Mouse (Mus musculus) limb, embryonic 12.5 days (tissue): Measurements from ENCODE around the gene Vwa3b. TPM values are rescaled to one million over a fixed set of nuclear protein-coding genes. Genes with fewer than 3 reads are reported as not detected.
A peak's percentile ranks its signal among the peaks of the same experiment; 100 is the strongest.

ENCODE experiments used
- ATAC-seq: fragments of 200-750 bp; cut with Nextera tagmentation; 2 replicates; pipeline ENCODE4 v1.8.0; 2017; ENCODE audit warnings: low read depth, moderate TSS enrichment; ENCODE audit not compliant: insufficient number of reproducible peaks, insufficient read depth, low FRiP score, low TSS enrichment
- H3K27ac ChIP-seq: fragments of 300-500 bp; sonication (generic); 2 replicates; pipeline ENCODE4 v1.5.1; 2016; ENCODE audit warnings: mild to moderate bottlenecking, moderate library complexity
- H3K27me3 ChIP-seq: fragments of 300-500 bp; sonication (generic); 2 replicates; pipeline ENCODE4 v1.6.1; 2016; ENCODE audit warnings: mild to moderate bottlenecking, moderate library complexity
- H3K36me3 ChIP-seq: fragments of 300-500 bp; sonication (generic); 2 replicates; pipeline ENCODE4 v1.6.1; 2016; ENCODE audit warnings: mild to moderate bottlenecking, moderate library complexity
- H3K4me1 ChIP-seq: fragments of 300-500 bp; sonication (generic); replicated peaks from 2 replicates; pipeline ENCODE4 v1.6.1; 2016
- H3K4me2 ChIP-seq: fragments of 300-500 bp; sonication (generic); 2 replicates; pipeline ENCODE4 v1.6.1; 2016; ENCODE audit warnings: mild to moderate bottlenecking, moderate library complexity
- H3K4me3 ChIP-seq: fragments of 300-500 bp; sonication (generic); replicated peaks from 2 replicates; pipeline ENCODE4 v1.5.1; 2016; ENCODE audit warnings: mild to moderate bottlenecking
- H3K9ac ChIP-seq: fragments of 300-500 bp; sonication (generic); replicated peaks from 2 replicates; pipeline ENCODE4 v1.6.1; 2016; ENCODE audit warnings: mild to moderate bottlenecking, moderate library complexity
- H3K9me3 ChIP-seq: fragments of 300-500 bp; sonication (generic); 2 replicates; pipeline ENCODE4 v1.6.1; 2016; ENCODE audit warnings: mild to moderate bottlenecking, moderate library complexity
- WGBS: fragments of 180-500 bp; shearing (Covaris S2); methylation state at CpG from one replicate; pipeline ENCODE4 v1.1.7; 2016; 5-methylcytosine and 5-hydroxymethylcytosine counted together
- polyA plus RNA-seq: library from polyadenylated mRNA; unstranded; fragments of >200 nt; fragmentation: Nextera tagmentation; extraction: Ambion mirVana; gene quantifications from 2 replicates; pipeline ENCODE4 v1.2.1, GENCODE M21; 2016

Vwa3b gene
- polyA plus RNA-seq, 1 experiment from 2014 or later = 1.3 TPM

DNA sequence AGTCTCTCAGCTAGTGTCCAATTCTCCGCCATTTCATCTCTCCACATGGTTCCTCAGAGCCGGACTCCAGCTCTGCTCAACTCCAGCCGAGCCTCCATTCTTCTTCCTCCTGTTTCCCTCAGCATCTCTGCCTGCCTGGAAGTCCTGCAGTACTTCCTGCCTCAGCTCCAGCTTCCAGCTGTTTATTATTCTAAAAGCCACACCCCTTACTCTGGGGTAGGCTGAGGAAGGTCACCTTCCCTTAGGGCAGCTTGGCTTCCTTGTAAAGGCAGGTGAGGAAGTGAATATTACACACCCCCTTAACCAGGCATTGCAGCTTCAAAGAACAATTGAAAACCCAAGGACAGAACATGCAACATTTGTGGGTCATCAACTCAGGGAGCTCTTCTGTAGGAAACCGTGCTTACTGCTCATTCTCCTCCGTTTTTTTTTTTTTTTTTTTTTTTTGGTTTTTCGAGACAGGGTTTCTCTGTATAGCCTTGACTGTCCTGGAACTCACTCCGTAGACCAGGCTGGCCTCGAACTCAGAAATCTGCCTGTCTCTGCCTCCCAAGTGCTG is 103.7 kb downstream of the Vwa3b start:
- Histone ChIP-seq H3K4me3 (no peak overlapping the region), H3K36me3 (no peaks in the 10 kb centered on the region), H3K9me3 (no peaks in the 10 kb centered on the region), H3K4me1 (no peaks in the 10 kb centered on the region), H3K27me3 (no peaks in the 10 kb centered on the region), H3K27ac (no peak overlapping the region), H3K9ac (no peak overlapping the region), H3K4me2 (no peak overlapping the region)
- no peak for ATAC-seq
- 84% methylated on average over 7 of the region's 8 CpGs for WGBS

GRCm38 (mm10) chr1:37131146-37131545 is 104.8 kb downstream of the Vwa3b start:
- no peak overlapping the region for H3K27ac ChIP-seq

DNA sequence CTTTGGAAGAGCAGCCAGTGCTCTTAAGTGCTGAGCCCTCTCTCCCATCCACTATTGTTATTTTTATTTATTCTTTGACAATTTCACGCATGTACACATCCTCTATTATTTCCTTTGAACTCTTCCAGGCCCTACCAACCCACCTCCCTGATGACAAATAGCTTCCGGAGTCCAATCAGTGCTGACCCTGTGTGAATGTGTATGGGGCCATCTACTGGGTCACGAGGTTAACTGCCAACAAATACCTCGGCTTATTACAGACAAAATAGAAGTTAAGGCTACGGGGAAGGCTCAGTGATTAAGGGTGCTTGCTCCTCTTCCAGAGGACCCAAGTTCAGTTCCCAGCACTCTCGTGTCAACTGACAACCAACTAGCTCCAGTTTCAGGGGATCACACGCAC is 106.0 kb downstream of the Vwa3b start:
- Histone ChIP-seq H3K9ac (no peak overlapping the region), H3K27me3 (no peaks in the 10 kb centered on the region), H3K4me1 (no peaks in the 10 kb centered on the region), H3K4me2 (no peak overlapping the region), H3K36me3 (no peaks in the 10 kb centered on the region), H3K27ac (no peak overlapping the region), H3K9me3 (no peaks in the 10 kb centered on the region), H3K4me3 (no peak overlapping the region)
- ATAC-seq = no peak
- WGBS = 58% methylated on average over 7 of the region's 7 CpGs

More at GRCm38 (mm10) chr1:37131146-37131545, 104.8 kb downstream of the Vwa3b start:
- Histone ChIP-seq H3K4me3 (no peak overlapping the region), H3K9me3 (no peaks in the 10 kb centered on the region), H3K4me2 (no peak overlapping the region), H3K27me3 (no peaks in the 10 kb centered on the region), H3K9ac (no peak overlapping the region), H3K36me3 (no peaks in the 10 kb centered on the region), H3K4me1 (no peaks in the 10 kb centered on the region)
- ATAC-seq = no peak

GRCm38 (mm10) chr1:37145966-37146365 is 119.6 kb downstream of the Vwa3b start:
- ATAC-seq = no peak
- Histone ChIP-seq H3K4me3 (no peak overlapping the region), H3K4me1 (no peaks in the 10 kb centered on the region), H3K36me3 (no peaks in the 10 kb centered on the region), H3K9ac (no peak overlapping the region), H3K27ac (no peak overlapping the region), H3K4me2 (no peak overlapping the region), H3K9me3 (no peaks in the 10 kb centered on the region), H3K27me3 (no peaks in the 10 kb centered on the region)
- 77% methylated on average over 4 of the region's 4 CpGs for WGBS

DNA sequence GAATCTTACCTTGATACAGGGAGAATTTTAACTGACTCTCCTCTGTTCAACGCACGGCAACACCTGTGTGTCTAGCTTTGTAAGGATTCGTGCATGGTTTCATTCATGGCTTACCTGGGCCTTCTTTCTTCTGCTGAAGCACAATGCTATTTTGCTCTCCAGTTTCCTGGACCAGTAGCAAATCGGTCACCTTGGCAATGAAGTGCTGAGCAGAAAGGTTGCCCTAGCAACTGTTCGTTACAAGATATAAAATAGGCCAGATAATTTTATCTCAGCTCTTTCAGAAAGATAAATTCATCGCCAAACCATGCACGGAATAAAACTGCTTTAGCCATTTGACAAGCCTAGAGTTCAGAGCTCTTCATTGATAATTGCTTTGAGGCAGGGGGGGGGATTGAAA is 123.5 kb downstream of the Vwa3b start:
- no peaks in the 10 kb centered on the region for H3K27me3 ChIP-seq
- no peak overlapping the region for H3K9ac ChIP-seq
- no peak overlapping the region for H3K27ac ChIP-seq
- no peaks in the 10 kb centered on the region for H3K4me1 ChIP-seq
- WGBS = 94% methylated on average over 7 of the region's 7 CpGs
- H3K4me2 ChIP-seq = no peak overlapping the region
- no peak for ATAC-seq
- no peaks in the 10 kb centered on the region for H3K36me3 ChIP-seq
- no peak overlapping the region for H3K4me3 ChIP-seq
- no peaks in the 10 kb centered on the region for H3K9me3 ChIP-seq

DNA sequence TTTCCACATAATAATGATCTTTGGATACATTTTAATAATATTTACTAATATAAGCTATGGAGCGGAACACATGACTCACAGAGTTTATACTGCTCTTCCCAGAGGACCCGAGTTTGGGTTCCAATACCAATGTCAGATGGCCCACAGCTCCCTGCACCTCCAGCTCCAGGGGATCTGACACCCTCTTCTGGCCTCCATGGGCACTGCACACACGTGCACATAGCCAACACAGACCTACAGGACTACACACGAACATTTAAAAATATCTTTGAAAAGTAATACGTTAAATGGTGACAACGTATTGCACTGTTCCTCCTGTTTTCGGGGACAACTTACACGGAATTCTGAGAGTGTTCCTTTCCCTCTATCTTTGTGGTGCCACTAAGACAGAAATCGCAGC is 125.5 kb downstream of the Vwa3b start:
- Histone ChIP-seq H3K4me1 (no peaks in the 10 kb centered on the region), H3K4me2 (no peak overlapping the region)

DNA sequence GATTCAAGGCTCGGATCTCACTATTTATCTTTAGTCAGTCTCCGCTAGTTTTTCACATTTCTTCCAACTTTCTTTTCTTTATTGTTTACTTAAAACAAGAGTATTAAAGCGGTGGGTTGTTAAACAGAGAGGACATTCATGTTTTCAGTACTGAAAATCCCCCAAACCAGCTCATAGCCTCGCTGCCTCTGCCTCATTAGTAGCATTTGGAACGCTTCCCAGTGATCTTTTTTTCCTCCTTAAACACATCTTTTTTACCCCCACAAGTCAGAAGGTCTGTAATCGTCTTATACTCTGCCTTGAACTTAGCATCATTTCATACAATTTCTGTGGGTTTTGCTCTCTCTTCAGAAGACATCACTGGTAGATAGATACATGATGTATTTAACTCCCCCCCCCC is 139.7 kb downstream of the Vwa3b start:
- peaks cover 1% of the 10 kb centered on the region; the same call in 1 of the 2 replicates for H3K9me3 ChIP-seq
- H3K27me3 ChIP-seq = no peaks in the 10 kb centered on the region
- 67% methylated on average over 6 of the region's 6 CpGs for WGBS
- H3K27ac ChIP-seq = peak overlapping the region; percentile 29; the same call in 1 of the 2 replicates
- H3K4me2 ChIP-seq = no peak overlapping the region
- no peak overlapping the region for H3K4me3 ChIP-seq
- no peak overlapping the region for H3K9ac ChIP-seq
- peaks cover 8% of the 10 kb centered on the region for H3K4me1 ChIP-seq
- no peaks in the 10 kb centered on the region for H3K36me3 ChIP-seq
- no peak for ATAC-seq

More for the DNA sequence above, 125.5 kb downstream of the Vwa3b start:
- H3K27ac ChIP-seq = no peak overlapping the region
- H3K9ac ChIP-seq = no peak overlapping the region
- 91% methylated on average over 9 of the region's 9 CpGs for WGBS
- H3K27me3 ChIP-seq = no peaks in the 10 kb centered on the region
- H3K4me3 ChIP-seq = no peak overlapping the region
- ATAC-seq = no peak
- H3K36me3 ChIP-seq = no peaks in the 10 kb centered on the region
- no peaks in the 10 kb centered on the region for H3K9me3 ChIP-seq

DNA sequence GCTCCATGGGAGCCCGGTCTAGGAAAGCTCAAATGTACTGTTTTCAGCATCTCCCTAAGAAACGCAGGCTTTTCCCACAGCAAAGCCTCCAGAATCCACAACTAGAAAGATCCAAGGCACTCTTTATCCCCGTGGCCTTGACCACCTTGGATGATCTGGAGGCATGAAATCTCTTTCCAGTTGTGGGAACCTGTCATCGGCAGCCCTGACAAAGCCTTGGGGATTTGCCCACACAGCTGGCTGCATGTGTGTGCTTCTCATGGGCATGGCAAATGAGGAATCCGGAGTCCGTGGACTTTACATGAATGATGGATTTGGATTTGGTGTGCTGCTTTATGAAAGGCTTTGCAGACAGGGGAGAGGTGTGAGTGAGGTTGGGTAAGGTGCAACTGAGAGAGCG is 141.5 kb downstream of the Vwa3b start:
- Histone ChIP-seq H3K27ac (no peak overlapping the region), H3K4me1 (peaks cover 8% of the 10 kb centered on the region), H3K27me3 (no peaks in the 10 kb centered on the region), H3K4me3 (no peak overlapping the region), H3K4me2 (no peak overlapping the region), H3K36me3 (no peaks in the 10 kb centered on the region), H3K9ac (no peak overlapping the region), H3K9me3 (no peaks in the 10 kb centered on the region)
- peak; percentile 20; the same call in 1 of the 2 replicates for ATAC-seq
- 75% methylated on average over 7 of the region's 7 CpGs for WGBS

DNA sequence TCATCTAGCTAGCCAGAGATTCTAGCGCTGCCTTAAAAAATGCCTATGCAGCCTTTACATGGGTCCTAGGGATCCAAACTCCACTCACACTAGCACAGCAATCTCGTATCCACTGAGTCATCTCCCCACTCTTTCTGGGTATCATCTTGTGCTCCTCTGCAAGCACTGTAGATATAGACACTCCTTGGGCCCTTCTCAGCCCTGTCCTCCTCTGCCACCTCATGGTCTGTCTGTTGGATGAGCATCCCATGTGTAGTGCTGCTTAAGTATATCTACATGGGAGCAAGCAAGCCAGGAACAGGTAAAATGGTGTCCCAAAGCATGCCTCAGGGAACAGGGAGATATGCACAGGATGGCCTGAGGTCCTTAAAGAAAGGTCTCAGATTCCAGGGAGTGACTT is 151.5 kb downstream of the Vwa3b start:
- no peak overlapping the region for H3K4me3 ChIP-seq
- H3K27me3 ChIP-seq = no peaks in the 10 kb centered on the region

GRCm38 (mm10) chr1:37179852-37180251 is 153.5 kb downstream of the Vwa3b start:
- Histone ChIP-seq H3K27ac (no peak overlapping the region), H3K36me3 (no peaks in the 10 kb centered on the region), H3K4me3 (no peak overlapping the region), H3K9ac (no peak overlapping the region), H3K9me3 (no peaks in the 10 kb centered on the region), H3K27me3 (no peaks in the 10 kb centered on the region), H3K4me2 (no peak overlapping the region), H3K4me1 (no peaks in the 10 kb centered on the region)
- 73% methylated on average over 5 of the region's 5 CpGs for WGBS
- ATAC-seq = no peak

More for the DNA sequence above, 151.5 kb downstream of the Vwa3b start:
- no peaks in the 10 kb centered on the region for H3K9me3 ChIP-seq
- no peak overlapping the region for H3K9ac ChIP-seq
- no peaks in the 10 kb centered on the region for H3K36me3 ChIP-seq
- H3K4me2 ChIP-seq = no peak overlapping the region
- H3K4me1 ChIP-seq = no peaks in the 10 kb centered on the region
- no peak overlapping the region for H3K27ac ChIP-seq
- WGBS = 93% methylated on average over 2 of the region's 2 CpGs
- ATAC-seq = no peak

- Histone ChIP-seq H3K36me3 (no peaks in the 10 kb centered on the region), H3K9ac (no peak overlapping the region), H3K4me1 (peaks cover 13% of the 10 kb centered on the region), H3K4me2 (no peak overlapping the region), H3K27ac (no peak overlapping the region), H3K27me3 (0 out of 2 replicates have a peak, but pooled peaks cover 3% of the 10 kb centered on the region), H3K9me3 (0 out of 2 replicates have a peak, but pooled peaks cover 4% of the 10 kb centered on the region), H3K4me3 (no peak overlapping the region)
- 62% methylated on average over 6 of the region's 6 CpGs for WGBS
- ATAC-seq = no peak
These were observed 160.7 kb downstream of the Vwa3b start for GRCm38 (mm10) chr1:37187050-37187449.

DNA sequence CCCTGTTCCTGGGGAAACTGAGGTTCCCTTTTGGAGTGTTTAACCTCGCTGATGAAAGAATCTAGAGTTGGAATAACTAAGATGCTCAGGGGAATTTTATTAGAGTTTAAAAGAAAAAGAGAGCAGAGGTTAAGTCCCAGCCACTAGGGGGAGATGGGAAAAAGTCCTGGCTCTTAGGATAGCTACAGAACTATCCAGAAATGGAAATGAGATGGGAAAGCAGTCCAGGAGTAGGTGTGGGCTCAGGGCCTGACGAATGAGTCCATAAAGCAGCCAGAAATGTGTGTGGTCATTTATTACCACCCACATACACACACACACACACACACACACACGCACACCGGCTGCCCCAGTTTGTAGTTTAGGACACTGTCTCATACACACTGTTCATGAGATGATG is 168.2 kb downstream of the Vwa3b start:
- Histone ChIP-seq H3K27me3 (no peaks in the 10 kb centered on the region), H3K9ac (no peak overlapping the region), H3K36me3 (no peaks in the 10 kb centered on the region), H3K9me3 (0 out of 2 replicates have a peak, but pooled peaks cover 4% of the 10 kb centered on the region), H3K27ac (no peak overlapping the region), H3K4me3 (no peak overlapping the region), H3K4me2 (no peak overlapping the region), H3K4me1 (no peaks in the 10 kb centered on the region)
- 55% methylated on average over 4 of the region's 4 CpGs for WGBS
- ATAC-seq = no peak
